Mouse (Mus musculus) lung, embryonic 16.5 days (tissue): ENCODE measurements around the gene Tmem147. TPM values are rescaled to one million over a fixed set of nuclear protein-coding genes. Genes with fewer than 3 reads are reported as not detected.
"Not testable (repeated sequence)": the region's sequence is repeated elsewhere in the genome, so short reads cannot be mapped to it uniquely, and the experiment has no call there.

ENCODE experiments used
- ATAC-seq: fragments of 200-750 bp; cut with Nextera tagmentation; 2 replicates; pipeline ENCODE4 v1.8.0; 2017; ENCODE audit warnings: low read depth, mild to moderate bottlenecking, moderate library complexity
- H3K27ac ChIP-seq: fragments of 300-500 bp; sonication (generic); 2 replicates; pipeline ENCODE4 v1.5.1; 2014; ENCODE audit warnings: mild to moderate bottlenecking, control low read depth, low read length
- H3K27me3 ChIP-seq: fragments of 300-500 bp; sonication (generic); 2 replicates; pipeline ENCODE4 v1.6.1; 2014; ENCODE audit warnings: low read depth, low read length, mixed read lengths; ENCODE audit not compliant: control insufficient read depth, insufficient read depth
- H3K36me3 ChIP-seq: fragments of 300-500 bp; sonication (generic); 2 replicates; pipeline ENCODE4 v1.6.1; 2014; ENCODE audit warnings: low read length; ENCODE audit not compliant: control insufficient read depth, insufficient read depth
- H3K4me1 ChIP-seq: fragments of 300-500 bp; sonication (generic); replicated peaks from 2 replicates; pipeline ENCODE4 v1.6.1; 2014; ENCODE audit warnings: low read length, mixed read lengths; ENCODE audit not compliant: control insufficient read depth, insufficient read depth
- H3K4me2 ChIP-seq: fragments of 300-500 bp; sonication (generic); 2 replicates; pipeline ENCODE4 v1.6.1; 2014; ENCODE audit warnings: low read depth, low read length, control low read depth
- H3K4me3 ChIP-seq: fragments of 300-500 bp; sonication (generic); 2 replicates; pipeline ENCODE4 v1.5.1; 2014; ENCODE audit warnings: mild to moderate bottlenecking, low read length, control low read depth
- H3K9ac ChIP-seq: fragments of 300-500 bp; sonication (generic); 2 replicates; pipeline ENCODE4 v1.6.1; 2014; ENCODE audit warnings: low read length, control low read depth
- H3K9me3 ChIP-seq: fragments of 300-500 bp; sonication (generic); 2 replicates; pipeline ENCODE4 v1.6.1; 2016; ENCODE audit warnings: low read length; ENCODE audit not compliant: control insufficient read depth
- WGBS: fragments of 180-500 bp; shearing (Covaris S2); extraction: QIAGEN DNeasy Blood & Tissue Kit; methylation state at CpG from one replicate; pipeline ENCODE4 v1.1.7; 2014; 5-methylcytosine and 5-hydroxymethylcytosine counted together
- polyA plus RNA-seq: library from polyadenylated mRNA; unstranded; fragments of >200 nt; fragmentation: Nextera tagmentation; extraction: Ambion mirVana; gene quantifications from 2 replicates; pipeline ENCODE4 v1.2.1, GENCODE M21; 2015

Gene Tmem147
- polyA plus RNA-seq, 1 experiment from 2014 or later, result 148 TPM

- H3K36me3 ChIP-seq, result peaks cover 4% of the 10 kb centered on the region
- H3K4me1 ChIP-seq, result peaks cover 2% of the 10 kb centered on the region; the same call in 1 of the 2 replicates
- H3K4me2 ChIP-seq, result no peak overlapping the region
- H3K9me3 ChIP-seq, result peaks cover 5% of the 10 kb centered on the region
- H3K27me3 ChIP-seq, result no peaks in the 10 kb centered on the region
- H3K4me3 ChIP-seq, result no peak overlapping the region
- ATAC-seq, result peak; percentile 49; the same call in 1 of the 2 replicates
- H3K27ac ChIP-seq, result no peak overlapping the region
- H3K9ac ChIP-seq, result no peak overlapping the region
- 20% methylated on average over 4 of the region's 4 CpGs for WGBS
Measured at GRCm38 (mm10) chr7:30758853-30759252, 29.5 kb upstream of the Tmem147 start.

- Histone ChIP-seq H3K9ac (no peak overlapping the region), H3K27ac (no peak overlapping the region), H3K4me3 (no peak overlapping the region), H3K36me3 (peaks cover 4% of the 10 kb centered on the region), H3K9me3 (peaks cover 5% of the 10 kb centered on the region), H3K4me1 (peaks cover 2% of the 10 kb centered on the region; the same call in 1 of the 2 replicates), H3K27me3 (no peaks in the 10 kb centered on the region), H3K4me2 (no peak overlapping the region)
- no peak for ATAC-seq
- WGBS, result 84% methylated on average over 2 of the region's 3 CpGs
Measured at GRCm38 (mm10) chr7:30757001-30757400, 27.7 kb upstream of the Tmem147 start.

DNA sequence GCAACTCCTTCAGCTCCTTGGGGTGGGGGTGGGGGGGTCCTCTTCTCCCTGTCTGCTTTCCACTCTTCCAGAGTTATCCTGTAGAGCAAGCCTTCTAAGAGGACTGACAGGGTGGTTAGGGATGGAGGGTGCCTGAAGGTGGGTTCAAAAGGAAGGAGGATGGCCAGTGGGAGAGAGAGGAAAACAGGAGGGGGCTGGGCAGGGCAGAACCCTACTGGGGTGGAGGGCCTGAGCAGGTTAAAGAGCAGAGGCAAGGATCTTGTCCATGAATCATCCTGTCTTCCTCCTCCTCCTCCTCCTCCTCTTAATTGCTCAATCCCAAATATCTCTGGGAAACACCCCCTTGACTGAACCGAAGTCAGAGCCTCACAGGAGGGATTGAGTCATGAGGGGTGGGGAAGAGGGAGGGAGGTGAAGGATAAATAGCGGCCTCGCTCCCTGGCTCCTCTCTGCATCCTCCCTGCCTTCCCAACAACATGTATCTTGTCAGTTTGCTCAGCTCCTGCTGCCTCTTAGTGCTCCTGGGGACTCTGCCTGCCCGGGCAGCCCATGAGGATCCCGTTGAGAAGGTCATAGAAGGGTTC is 21.8 kb upstream of the Tmem147 start, which contains the start of gene Sbsn:
Gene Sbsn, plus strand, starts transcription at position 386 of the 584 bp plus-strand sequence.
- no peak within 1 kb of the TSS for H3K4me2 ChIP-seq
- WGBS, result 32% methylated on average over 5 of the region's 5 CpGs
- H3K4me1 ChIP-seq, result no peaks in the 10 kb centered on the region
- H3K27ac ChIP-seq, result no peak within 1 kb of the TSS
- no peak for ATAC-seq
- peaks cover 5% of the 10 kb centered on the region for H3K9me3 ChIP-seq
- H3K4me3 ChIP-seq, result no peak within 1 kb of the TSS
- peaks cover 4% of the 10 kb centered on the region for H3K36me3 ChIP-seq
- no peak within 1 kb of the TSS for H3K9ac ChIP-seq
- H3K27me3 ChIP-seq, result no peaks in the 10 kb centered on the region

DNA sequence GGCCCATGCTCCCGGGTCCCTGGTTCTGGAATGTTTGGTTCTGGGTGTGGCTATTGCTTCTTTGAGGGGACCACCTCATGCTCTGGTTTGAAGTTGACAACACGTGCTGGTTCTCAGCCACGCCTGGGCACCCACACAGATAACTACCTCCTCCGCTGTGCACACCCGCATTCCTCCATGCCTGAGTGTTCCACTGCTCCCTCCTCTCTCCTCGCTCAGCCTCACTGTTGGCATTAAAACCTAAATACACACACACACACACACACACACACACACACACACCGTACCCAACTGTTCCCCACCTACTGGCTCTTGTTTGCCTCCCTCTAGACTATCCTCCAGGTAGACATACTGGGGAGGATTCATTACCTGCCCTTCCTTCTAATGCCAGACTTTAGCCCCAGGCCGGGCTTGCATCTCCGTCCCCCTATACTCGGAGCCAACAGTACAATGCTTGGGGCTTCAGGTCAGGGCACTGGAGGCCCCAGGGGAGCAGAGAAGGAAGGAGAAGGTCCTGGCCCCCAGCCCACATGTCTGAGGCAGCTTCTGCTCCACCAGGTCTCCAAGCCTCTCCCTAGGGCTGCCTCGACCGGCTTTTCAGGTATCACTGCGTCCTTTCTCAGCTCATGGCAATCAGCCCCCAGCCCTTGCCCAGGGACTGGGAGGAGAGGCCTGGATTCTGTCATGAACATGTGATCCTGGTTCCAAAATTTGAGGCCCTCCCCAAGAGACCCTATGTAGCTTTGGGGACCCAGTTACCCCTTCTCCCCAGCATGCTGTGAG is 20.7 kb upstream of the Tmem147 start:
- H3K9ac ChIP-seq, result no peak overlapping the region
- H3K27me3 ChIP-seq, result no peaks in the 10 kb centered on the region
- ATAC-seq, result peak; percentile 64
- 70% methylated on average over 13 of the region's 13 CpGs for WGBS
- no peaks in the 10 kb centered on the region for H3K4me1 ChIP-seq
- peaks cover 4% of the 10 kb centered on the region for H3K9me3 ChIP-seq
- peaks cover 4% of the 10 kb centered on the region for H3K36me3 ChIP-seq
- no peak overlapping the region for H3K4me2 ChIP-seq
- H3K27ac ChIP-seq, result no peak overlapping the region
- H3K4me3 ChIP-seq, result no peak overlapping the region

GRCm38 (mm10) chr7:30747525-30748204 is 18.3 kb upstream of the Tmem147 start:
- Histone ChIP-seq H3K9me3 (no peaks in the 10 kb centered on the region), H3K4me1 (0 out of 2 replicates have a peak, but pooled peaks cover 4% of the 10 kb centered on the region), H3K36me3 (no peaks in the 10 kb centered on the region), H3K27ac (no peak overlapping the region), H3K27me3 (no peaks in the 10 kb centered on the region), H3K4me2 (no peak overlapping the region), H3K9ac (no peak overlapping the region), H3K4me3 (no peak overlapping the region)
- ATAC-seq, result no peak
- 81% methylated on average over 7 of the region's 7 CpGs for WGBS

- no peaks in the 10 kb centered on the region for H3K27me3 ChIP-seq
- 0 out of 2 replicates have a peak, but pooled peaks cover 2% of the 10 kb centered on the region for H3K9me3 ChIP-seq
- H3K27ac ChIP-seq, result peak overlapping the region; percentile 55; the same call in 1 of the 2 replicates
- no peak overlapping the region for H3K4me3 ChIP-seq
- no peak overlapping the region for H3K9ac ChIP-seq
- 0 out of 2 replicates have a peak, but pooled peaks cover 4% of the 10 kb centered on the region for H3K4me1 ChIP-seq
- peak; percentile 81 for ATAC-seq
- 15% methylated on average over 4 of the region's 4 CpGs for WGBS
- H3K36me3 ChIP-seq, result 0 out of 2 replicates have a peak, but pooled peaks cover 2% of the 10 kb centered on the region
- H3K4me2 ChIP-seq, result no peak overlapping the region
Measured at GRCm38 (mm10) chr7:30744022-30744598, 14.8 kb upstream of the Tmem147 start.

- H3K4me1 ChIP-seq, result not testable (repeated sequence)
- peak; percentile 23; the same call in 1 of the 2 replicates for ATAC-seq
- peak within 1 kb of the TSS; percentile 55; the same call in 1 of the 2 replicates for H3K27ac ChIP-seq
Measured at GRCm38 (mm10) chr7:30743617-30744016, 14.3 kb upstream of the Tmem147 start, which contains the start of gene Gapdhs. Gene Gapdhs (minus strand): TSS chr7:30743681.

GRCm38 (mm10) chr7:30742570-30742969 is 13.2 kb upstream of the Tmem147 start:
- H3K9ac ChIP-seq, H3K4me1 ChIP-seq, H3K9me3 ChIP-seq, H3K4me2 ChIP-seq, ATAC-seq, H3K27me3 ChIP-seq, H3K36me3 ChIP-seq, H3K4me3 ChIP-seq, H3K27ac ChIP-seq: not testable (repeated sequence)
- WGBS, result 93% methylated on average over 2 of the region's 2 CpGs

More at GRCm38 (mm10) chr7:30743617-30744016, 14.3 kb upstream of the Tmem147 start, which contains the start of gene Gapdhs:
- H3K36me3 ChIP-seq, H3K4me2 ChIP-seq, H3K9me3 ChIP-seq, H3K27me3 ChIP-seq, H3K9ac ChIP-seq, H3K4me3 ChIP-seq: not testable (repeated sequence)
- WGBS, result no CpG with 5 or more reads among the region's 4 CpGs
